Mouse (Mus musculus) ovary, postnatal 14 days (tissue): Measurements from ENCODE around the gene Scn8a.
"Not testable (repeated sequence)": the region's sequence is repeated elsewhere in the genome, so short reads cannot be mapped to it uniquely, and the experiment has no call there.

ENCODE experiments used
- DNase-seq: peaks from one replicate; pipeline ENCODE4 v3.0.0; 2022; ENCODE audit warnings: low spot score

The Scn8a gene

DNA sequence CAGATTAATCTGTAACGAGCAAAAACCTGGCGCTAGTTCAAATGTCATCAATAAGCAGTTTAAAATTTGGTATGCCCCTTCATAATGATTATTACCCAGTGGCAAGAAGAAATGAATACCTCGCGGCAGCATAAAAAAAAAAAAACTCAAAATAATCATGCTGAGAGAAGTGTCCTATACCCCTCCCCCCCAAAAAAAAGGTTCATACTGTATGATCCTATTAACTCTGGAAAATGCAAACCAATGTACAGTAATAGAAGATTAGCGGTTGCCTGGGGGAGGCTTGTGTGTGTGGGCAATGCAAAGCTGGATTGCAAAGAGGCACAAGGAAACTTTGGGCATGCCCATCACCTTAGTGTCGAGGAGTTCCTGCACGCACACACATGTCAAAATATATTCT lies at the start of gene Scn8a:
Gene Scn8a (plus strand): TSS at position 301 of the 400 bp plus-strand sequence.
- no peak for DNase-seq

DNA sequence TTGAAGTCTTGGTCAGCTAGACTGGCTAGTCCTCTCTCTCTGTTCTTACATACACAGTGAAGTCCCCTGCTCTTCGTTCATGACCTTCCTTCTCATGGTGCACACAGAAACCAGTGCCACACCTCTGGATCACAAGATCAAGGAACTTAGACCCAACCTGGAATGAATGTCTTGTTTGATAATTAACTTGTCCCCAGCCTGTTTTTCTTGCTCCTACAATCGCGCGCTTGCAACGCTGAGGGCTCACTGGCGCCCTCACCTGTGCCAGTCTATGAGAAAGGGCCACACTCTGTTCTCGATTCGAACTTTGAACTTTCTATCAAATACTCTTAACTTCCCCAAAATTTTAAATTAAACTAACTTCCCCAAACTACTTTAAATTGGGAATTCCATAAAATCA lies 47.8 kb upstream of the Scn8a start:
- DNase-seq, result no peak

DNA sequence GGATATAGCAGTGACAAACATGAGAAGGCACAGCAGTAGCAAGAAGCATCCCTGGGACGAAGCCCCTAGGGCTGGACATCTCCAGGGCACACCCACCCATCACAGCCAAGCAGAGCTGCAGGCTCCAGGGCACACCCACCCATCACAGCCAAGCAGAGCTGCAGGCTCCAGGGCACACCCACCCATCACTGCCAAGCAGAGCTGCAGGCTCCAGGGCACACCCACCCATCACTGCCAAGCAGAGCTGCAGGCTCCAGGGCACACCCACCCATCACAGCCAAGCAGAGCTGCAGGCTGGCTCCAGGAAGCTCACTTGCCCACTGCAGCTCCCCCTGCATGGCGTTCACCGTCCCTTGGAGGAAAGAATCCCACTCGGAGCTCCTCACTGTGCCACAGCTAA lies 47.3 kb upstream of the Scn8a start:
- not testable (repeated sequence) for DNase-seq

DNA sequence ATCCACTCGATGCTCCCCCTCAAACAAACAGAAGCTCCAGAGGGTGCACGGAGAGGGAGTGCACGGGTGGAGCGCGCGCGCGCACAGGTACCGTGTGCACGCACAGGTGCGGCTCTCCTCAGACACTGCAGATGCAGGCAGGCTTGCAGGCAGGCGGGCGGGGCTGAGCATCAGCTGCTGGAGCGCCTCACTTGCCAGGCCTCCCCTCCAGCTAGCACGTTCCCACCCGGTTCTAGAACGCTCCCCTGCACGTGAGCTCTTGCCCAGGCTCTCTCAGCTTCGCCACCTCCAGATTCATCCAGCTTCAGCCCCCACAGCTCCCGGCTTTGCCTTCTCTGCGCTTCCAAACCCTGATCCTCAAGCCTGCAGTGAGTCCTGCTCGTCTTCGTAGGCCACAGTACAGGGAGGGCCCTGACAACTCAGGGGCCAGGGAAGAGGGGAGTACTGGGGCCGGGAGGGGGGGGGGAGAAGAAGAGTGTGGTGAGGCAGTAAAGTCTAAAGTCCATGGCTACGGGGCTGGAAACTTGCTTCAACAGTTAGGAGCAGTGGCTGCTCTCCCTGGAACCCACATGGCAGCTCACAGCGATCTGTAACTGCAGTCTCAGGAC lies 44.3 kb upstream of the Scn8a start:
- DNase-seq, result no peak

DNA sequence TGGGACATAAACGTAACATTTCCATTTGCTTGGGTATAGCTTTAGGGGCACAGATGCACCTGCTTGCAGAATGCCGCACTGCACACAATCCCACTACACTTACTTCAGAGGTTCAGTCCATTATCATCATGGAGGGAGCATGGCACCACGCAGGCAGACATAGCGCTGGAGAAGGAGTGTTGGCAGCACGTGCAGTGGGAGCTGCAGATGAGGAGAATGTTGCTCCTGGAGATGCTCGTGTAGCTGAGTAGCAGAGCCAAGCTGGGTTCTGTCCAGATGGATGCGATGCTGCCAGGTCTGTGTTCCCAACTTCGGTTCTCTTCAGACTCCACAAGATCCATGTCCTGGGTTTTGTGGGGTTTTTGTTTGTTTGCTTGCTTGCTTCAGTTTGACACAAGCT lies 43.6 kb upstream of the Scn8a start:
- DNase-seq, result no peak

DNA sequence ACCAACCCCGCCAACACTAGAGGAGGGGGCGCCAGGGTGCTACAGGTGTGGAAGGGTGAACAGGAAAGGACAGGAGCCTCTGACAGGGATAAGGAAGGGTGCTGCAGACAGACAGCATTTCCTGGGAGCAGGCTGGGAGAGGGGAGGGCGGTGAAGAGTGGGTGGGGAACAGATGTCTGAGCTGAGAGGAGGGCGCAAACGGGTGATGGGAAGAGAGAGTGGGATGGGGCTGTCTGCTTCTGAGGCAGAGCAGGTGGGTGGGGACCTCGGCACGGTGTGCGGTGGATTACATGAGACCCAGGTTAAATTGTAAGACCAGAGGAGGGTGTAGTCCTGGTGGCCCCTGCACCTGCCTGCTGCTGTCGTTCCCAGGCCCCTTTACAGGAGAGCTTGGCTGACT lies 39.9 kb upstream of the Scn8a start:
- DNase-seq, result no peak

DNA sequence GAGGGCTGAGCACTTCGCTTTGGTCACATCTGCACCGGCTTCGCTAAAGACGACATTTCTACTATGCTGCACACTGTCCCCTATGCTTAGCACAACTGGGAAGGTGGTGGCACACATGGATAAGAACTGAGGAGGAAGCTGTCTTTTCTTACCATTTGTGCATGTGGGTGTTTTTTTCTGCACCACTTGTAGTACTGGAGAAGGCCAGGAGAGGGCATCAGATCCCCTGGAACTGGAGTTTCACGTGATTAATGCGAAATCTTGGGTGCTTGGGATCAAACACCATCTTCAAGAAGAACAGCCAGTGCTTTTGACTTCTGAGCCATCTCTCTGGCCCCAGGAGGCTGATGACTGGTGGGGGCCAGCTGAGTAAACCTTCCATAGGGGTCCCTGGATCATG lies 39.0 kb upstream of the Scn8a start:
- DNase-seq, result no peak

DNA sequence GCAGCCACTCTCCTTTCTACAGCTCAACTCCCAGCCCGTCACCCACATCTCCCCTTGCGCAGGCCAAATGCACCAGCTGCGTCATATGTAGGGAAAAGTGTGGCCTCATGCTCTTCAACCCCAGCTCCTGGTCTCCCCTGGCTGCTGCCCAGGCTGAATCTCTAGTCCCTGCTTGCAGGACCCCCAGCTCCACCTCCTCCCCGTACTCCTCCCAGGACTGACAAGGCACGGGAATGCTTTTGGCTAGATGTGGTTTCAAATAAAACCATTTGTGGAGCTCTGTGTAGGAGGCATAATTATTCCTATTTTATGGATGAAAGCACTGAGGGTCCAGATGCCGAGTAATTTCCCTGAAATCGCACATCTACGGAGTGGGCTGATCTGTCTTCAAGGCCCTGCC lies 37.5 kb upstream of the Scn8a start:
- no peak for DNase-seq

DNA sequence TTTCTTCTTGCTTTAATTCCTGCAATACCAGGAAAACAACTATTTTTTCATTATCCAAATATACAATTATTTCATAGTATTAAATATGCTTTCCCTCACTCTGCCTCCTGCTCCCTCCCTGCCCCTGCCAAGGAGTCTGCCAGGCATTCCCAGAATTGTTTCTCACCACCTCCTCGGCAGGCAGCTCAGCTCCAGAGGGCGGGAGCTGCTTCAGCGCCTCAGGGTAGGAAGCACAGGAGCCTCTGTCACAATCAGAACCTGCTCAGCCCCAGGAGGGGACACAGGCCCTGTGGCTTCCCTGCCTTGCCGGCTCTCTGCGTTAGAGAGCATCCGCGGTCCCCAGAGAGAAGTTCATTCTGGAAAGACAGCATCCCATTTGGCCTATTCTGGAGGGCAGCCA lies 36.9 kb upstream of the Scn8a start:
- DNase-seq, result no peak

DNA sequence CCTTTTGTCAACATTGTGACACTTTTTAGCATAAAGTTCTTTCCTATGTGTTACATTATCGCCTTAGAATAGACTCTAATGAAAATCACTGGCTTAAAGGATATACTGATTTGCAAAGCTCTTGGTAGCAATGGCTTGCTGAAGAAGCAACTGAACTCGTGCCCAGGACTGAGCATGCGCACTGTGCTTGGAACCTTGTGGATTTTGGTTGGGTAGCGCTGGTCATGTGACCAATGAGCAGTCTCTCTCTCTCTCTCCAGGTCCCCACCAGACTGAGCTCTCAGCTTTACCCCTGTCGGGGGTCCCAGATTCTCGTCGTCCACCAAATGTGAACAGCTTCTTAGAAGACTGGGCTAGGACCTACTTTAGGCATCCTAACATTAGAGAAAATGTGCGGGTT lies 32.9 kb upstream of the Scn8a start:
- no peak for DNase-seq

DNA sequence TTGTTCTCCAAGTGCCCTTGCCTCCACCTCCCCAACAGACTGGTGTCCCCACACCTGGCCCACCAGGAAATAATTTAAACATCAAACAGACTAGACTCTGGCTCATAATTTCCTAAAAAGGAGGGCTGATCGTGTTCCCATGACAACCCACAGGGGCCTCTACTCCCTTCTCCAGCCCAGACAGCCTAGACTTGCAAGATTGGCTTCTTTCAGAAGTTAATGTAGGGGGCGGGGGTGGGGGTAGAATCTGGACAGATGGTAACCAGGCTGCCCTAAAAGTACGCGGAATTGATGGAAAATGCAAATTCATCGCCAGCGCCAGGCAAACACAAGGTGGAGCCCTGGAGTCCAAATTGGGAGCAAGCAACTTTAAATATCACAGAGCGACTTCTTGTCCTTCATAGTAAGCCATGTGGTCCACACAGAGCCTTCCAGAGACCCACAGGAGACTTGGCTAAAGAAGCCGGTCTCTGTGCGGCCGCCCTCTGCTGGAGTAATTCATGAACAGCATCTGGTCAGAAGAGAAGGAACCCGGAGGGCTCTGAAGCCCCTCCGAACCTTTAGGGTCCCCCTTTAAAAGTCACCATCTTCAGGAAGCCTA lies 31.0 kb upstream of the Scn8a start:
- DNase-seq, result peak; percentile 49

DNA sequence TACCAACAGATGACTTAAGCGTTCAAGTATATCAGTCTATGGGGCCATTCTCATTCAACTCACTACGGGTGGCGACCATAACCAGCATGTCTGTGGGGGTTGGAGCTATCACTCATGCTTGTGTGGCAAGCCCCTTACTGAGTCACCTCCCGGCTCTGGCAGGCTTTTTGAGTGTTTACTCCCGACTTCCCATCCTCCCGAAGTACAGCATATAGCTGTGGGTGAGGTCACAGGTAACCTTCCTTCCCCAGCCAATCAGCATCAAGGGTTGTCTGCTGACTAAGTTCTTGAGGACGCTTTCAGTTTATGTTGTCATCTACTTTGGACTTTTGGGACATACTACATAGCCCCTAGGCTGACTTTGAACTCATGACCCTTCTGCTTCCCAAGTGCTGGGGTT lies 25.3 kb upstream of the Scn8a start:
- no peak for DNase-seq

DNA sequence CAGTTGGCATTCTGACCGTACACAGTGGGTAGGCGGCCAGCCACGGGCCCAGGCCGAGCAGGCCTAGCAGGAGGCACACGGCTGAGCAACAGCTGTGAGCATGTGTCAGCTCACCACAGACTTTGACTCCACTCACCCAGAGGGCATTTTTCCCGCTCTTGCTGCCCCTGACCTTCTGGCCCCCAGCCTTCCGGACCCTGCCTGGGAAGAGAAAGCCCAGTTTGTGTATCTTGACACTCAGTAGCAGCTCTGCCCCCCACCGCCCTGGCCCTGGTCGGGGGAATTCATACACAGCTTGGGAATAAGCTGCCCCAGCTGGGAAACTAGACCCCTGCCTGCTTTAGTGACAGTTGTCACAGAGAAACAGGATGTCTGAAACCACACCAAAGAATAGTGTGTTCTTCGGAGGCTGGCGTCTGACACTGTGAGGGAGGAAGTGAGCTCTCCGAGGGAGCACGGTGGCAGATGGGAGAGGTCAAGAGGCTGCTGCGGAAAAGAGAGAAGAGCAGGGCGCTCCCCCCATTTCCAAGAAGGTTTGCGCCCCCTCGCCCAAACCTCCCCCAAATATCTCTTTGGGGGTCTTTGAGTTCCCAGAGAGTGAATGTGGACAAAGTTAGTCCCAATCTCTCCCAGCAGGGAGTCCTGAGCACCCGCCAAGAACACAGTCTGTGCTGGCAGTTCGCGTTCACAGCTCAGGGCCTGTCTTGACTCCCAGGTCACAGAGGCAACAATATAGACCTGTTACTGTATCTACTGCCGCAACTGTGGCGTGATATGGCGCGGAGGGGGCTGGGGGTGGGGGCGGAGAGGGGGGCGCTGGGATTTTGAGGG lies 24.4 kb upstream of the Scn8a start:
- DNase-seq, result no peak

DNA sequence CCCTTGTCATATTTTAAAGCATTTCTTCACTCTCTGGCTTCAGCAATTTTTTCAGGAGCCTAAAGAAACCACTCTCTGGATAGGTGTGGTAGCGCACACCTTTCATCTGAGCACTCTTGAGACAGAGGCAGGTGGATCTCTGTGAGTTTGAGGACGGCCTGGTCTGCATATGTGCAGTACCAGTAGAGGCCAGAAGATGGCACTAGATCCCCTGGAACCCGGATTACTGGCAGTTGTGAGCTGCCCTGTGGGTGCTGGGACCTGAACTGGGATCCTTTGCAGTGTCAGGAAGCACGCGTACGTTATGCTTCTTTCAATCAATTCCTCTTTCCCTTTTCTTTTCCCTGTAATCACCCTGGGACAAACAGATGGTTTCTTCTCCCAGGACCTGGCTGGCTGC lies 22.5 kb upstream of the Scn8a start:
- DNase-seq, result no peak

DNA sequence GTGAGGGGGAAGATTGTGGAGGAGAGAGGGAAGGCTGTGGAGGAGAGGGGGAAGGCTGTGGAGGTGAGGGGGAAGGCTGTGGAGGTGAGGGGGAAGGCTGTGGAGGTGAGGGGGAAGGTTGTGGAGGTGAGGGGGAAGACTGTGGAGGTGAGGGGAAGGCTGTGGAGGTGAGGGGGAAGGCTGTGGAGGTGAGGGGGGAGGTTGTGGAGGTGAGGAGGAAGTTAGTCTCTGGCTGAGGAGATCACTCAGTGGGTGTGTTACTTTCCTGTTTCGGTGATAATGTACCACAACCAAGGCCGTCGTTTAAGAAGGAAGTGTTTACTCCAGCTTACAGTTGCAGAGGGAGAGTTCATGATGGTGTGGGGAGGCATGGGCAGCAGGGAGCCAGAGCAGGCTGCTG lies 12.1 kb upstream of the Scn8a start:
- no peak for DNase-seq

DNA sequence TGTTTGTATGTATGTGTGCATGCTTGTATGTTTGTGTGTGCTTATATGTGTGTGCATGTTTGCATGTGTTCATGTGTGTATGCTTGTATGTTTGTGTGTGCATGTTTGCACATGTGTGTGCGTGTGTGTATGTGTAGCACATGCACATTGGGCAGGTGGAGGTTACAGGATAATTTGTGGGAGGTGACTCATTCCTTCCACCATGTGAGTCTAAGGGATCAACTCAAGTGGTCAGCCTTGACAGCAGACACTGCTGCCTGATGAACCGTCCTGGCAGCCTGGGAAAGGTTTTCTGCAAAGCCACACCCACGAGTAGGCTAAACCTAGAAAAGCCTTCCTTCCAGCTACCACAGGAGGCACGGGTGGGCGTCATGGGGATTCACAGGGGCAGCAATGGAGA lies 8.8 kb upstream of the Scn8a start:
- no peak for DNase-seq

DNA sequence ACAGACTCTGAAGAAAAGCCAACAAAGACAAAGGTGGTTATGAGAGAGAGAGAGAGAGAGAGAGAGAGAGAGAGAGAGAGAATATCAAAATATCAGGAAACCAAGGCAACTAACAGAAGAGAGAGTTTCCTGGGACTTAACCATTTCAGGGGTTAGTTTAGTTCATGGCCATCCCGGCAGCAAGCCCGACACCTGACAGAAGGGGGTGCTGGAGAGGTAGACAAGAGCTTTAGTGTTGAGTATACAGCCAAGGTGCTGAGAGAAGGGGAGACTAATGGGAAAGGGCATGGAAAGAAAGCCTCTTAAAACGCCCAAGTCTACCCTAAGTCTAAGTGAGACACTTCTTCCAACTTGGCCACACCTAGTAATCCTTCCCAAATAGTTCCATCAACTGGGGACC lies 4.1 kb upstream of the Scn8a start:
- no peak for DNase-seq

DNA sequence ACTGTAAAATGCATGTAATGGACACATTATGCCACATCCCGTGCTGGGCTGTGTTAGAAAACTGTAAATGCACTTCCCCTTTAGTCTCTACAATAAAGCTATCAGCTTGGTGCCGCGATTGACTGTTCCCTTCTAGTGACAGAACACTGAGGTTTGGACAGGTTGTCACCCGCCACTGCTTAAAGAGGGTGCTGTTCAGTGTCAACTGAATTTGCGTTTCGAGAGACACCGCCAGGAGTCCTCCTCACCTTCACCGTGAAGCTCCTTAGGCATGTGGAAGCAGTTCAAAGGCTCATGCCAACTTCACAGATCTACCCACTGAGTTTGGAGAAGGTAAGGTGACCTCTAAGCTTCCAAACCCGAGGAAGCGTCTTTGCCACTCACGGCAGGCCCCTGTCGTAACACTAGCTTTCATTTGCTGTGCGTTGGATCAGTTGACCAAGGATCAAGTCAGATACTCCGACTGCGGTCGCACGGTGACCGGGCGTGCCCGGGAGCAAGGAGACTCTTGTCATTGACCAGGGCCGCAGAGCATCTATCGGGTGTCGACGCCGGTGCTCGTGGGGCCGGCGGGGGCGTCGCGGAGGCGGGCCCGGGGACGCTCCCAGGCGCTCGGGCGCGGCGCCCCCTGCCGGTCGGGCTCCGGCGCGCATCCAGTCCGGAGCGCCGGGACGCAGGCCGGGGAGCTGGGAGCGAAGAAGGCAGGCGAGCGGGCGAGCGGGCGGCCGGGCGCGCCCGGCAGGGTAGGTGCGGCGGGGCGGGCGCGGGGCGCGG lies 530 bp downstream of the Scn8a start:
- DNase-seq, result peak; percentile 44

DNA sequence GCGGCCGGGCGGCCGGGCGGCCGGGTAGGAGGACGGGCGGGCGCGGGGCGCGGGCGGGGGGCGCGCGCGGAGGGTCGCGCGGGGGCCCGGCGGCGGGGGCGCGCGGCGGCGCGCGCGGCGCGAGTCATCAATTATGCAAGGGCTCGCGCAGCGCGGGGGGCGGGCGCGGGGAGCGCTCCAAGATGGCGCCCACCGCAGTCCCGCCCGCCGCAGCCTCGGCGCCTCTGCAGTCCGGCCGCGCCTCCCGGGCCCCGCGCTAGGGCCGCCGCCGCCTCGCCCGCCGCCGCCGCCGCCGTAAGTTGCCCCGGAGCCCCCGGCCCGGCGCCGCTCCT lies 1.1 kb downstream of the Scn8a start:
- DNase-seq, result peak; percentile 5

DNA sequence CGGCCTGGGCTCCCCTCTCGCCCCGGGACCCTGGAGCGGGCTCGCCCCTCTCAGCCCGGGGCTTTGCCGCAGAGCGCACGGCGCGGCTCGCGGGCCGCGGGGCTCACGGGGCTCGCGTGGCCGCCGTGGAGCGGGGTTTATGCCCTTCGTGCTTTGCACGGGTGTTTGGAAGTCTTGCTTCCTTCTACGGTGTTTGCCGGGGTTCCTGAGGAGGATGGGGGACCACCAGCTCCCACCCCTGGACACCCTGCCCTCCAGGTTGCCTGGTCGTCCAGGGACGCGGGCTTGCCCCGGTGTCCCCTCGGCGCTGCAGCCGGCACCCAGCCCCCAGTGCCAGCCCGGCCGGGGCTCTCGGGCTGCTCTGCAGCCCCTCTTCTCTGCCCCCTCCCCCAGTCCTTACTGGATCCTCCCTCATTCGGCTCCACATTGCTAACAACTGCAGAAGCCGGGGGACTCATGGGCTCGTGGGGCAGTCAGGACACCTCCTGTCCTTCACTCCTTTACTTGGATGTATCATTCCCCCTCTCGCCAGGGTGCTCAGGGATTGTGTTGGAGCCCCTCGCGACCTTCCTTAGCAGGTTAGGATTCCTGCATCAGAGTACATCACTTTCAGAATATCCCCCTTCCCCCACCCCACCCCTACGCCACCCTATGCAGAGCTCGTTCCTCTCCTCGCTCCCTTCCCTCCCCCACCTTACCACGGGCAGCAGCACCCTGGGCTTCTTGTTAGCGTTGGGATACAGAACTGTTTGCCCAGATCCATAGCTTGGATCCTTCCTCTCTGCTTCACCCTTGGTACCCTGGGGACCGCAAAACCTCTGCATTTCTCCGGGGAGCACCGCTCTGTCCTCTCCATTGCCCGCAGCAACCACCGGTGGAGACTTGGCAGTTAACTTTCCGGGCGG lies 1.7 kb downstream of the Scn8a start:
- DNase-seq, result no peak

DNA sequence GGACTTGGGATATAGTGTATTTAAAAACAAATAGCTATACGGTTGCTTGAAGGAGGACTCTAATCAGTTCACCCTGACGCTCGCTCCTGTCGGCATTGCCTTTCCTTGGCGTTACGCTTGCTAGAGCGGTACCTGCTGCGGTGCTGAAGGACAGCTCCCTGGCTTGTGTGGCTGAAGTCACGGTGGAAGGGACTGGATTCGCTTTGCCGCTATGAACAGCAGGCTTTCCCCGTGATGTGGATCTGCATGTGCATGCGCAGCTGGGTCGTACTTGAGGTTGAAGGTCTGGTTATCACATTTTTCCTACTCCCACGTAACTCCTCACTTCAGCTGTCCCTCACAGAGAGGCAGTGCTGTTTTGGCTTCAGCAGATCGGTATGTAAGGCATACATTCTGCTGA lies 3.5 kb downstream of the Scn8a start:
- DNase-seq, result peak; percentile 75

DNA sequence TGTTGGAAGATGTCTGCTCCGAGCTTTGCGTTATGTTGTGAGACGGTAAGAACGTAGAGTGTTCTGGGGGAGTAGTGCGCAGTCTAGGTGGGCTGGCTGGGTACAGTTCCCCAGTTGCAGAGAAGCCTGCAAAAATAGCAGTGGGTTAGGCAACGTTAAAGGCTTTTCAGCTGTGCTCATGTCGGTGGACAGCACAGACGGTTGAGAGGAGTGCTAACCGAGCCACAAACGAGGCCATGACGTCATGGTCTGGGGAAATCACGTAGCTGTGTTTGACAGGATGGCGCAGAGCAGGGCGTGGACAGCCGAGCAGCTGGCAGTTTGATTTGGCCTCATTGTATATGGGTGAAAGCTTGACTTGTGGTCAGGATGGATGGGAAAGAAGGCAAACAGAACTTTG lies 9.4 kb downstream of the Scn8a start:
- DNase-seq, result no peak
